Comparison of ENCODE assay signal across 8 mouse cellular contexts in genomic region chr19:21144659-21145283, GRCm38 (mm10).
DNase-seq lines count a peak whose midpoint lies in the region; ATAC-seq and TF ChIP-seq lines count a peak whose summit lies in the region.

No protein-coding gene starts in this region.

- no peaks in the 10 kb centered on the region for H3K36me3 ChIP-seq in heart, adult 2 months (ENCODE audit: control insufficient read depth, insufficient read depth, low read length)
- H3K36me3 ChIP-seq in kidney, postnatal 0 days (ENCODE audit: insufficient read depth, low read length), result no peaks in the 10 kb centered on the region
- H3K36me3 ChIP-seq in stomach, embryonic 14.5 days (ENCODE audit: control insufficient read depth, insufficient read depth, low read length), result no peaks in the 10 kb centered on the region

- H3K4me3 ChIP-seq in heart, adult 2 months, result no peak overlapping the region
- H3K4me3 ChIP-seq in kidney, postnatal 0 days (replicated peaks; ENCODE audit: low read depth, low read length), result no peak overlapping the region
- H3K4me3 ChIP-seq in stomach, embryonic 14.5 days (ENCODE audit: low read depth, low read length), result no peak overlapping the region

- no peak overlapping the region for H3K9ac ChIP-seq in heart, adult 2 months (ENCODE audit: low read depth, low read length)
- H3K9ac ChIP-seq in kidney, postnatal 0 days (ENCODE audit: low read depth, low read length), result no peak overlapping the region
- no peak overlapping the region for H3K9ac ChIP-seq in stomach, embryonic 14.5 days (replicated peaks; ENCODE audit: low read depth, low read length)

- H3K9me3 ChIP-seq in kidney, postnatal 0 days (replicated peaks; ENCODE audit: low read length), result no peaks in the 10 kb centered on the region
- H3K9me3 ChIP-seq in stomach, embryonic 14.5 days (ENCODE audit: control insufficient read depth, low read depth, low read length), result no peaks in the 10 kb centered on the region

- 34% methylated on average over 13 of the region's 13 CpGs for WGBS in heart, adult 2 months
- whole genome bisulfite sequencing in kidney, postnatal 0 days, result 16% methylated on average over 13 of the region's 13 CpGs
- WGBS in stomach, embryonic 14.5 days, result 13% methylated on average over 13 of the region's 13 CpGs

- peak; percentile 65; the same call in 1 of the 2 replicates for TF ChIP-seq EP300 in heart, adult 2 months (IDR thresholded peaks at IDR 0.05; ENCODE audit: insufficient read depth, low read depth, low read length)

- H3K27me3 ChIP-seq in heart, adult 2 months (ENCODE audit: control insufficient read depth, insufficient read depth, low read length), result no peaks in the 10 kb centered on the region
- no peaks in the 10 kb centered on the region for H3K27me3 ChIP-seq in kidney, postnatal 0 days (ENCODE audit: insufficient read depth, low read length)
- no peaks in the 10 kb centered on the region for H3K27me3 ChIP-seq in stomach, embryonic 14.5 days (ENCODE audit: control insufficient read depth, insufficient read depth, low read length)

- H3K79me2 ChIP-seq in heart, adult 2 months (replicated peaks; ENCODE audit: control insufficient read depth, insufficient read depth, low read length), result no peaks in the 10 kb centered on the region

- peaks cover 2% of the 10 kb centered on the region; the same call in 1 of the 2 replicates for H3K4me1 ChIP-seq in heart, adult 2 months (ENCODE audit: control insufficient read depth, insufficient read depth, low read length)
- H3K4me1 ChIP-seq in kidney, postnatal 0 days (replicated peaks; ENCODE audit: insufficient read depth, low read length), result no peaks in the 10 kb centered on the region; the same call in 1 of the 2 replicates
- peaks cover 3% of the 10 kb centered on the region; the same call in 1 of the 2 replicates for H3K4me1 ChIP-seq in stomach, embryonic 14.5 days (ENCODE audit: control insufficient read depth, insufficient read depth, low read length)

- TF ChIP-seq CTCF in heart, adult 2 months (IDR thresholded peaks at IDR 0.05), result no peak
- TF ChIP-seq CTCF in kidney, postnatal 0 days (IDR thresholded peaks at IDR 0.05; ENCODE audit: low read depth), result no peak

- peak overlapping the region; percentile 18; the same call in 1 of the 2 replicates for H3K27ac ChIP-seq in heart, adult 2 months
- peak overlapping the region; percentile 36; the same call in 1 of the 2 replicates for H3K27ac ChIP-seq in kidney, postnatal 0 days
- H3K27ac ChIP-seq in stomach, embryonic 14.5 days (ENCODE audit: low read length), result no peak overlapping the region

- intact Hi-C loops in heart, adult 2 months (cut with DNase I), result loop anchor here (5.0 kb wide), 1 partner anchor 133 kb away; no protein-coding TSS in a partner anchor

- no peak for TF ChIP-seq POLR2A in heart, adult 2 months (IDR thresholded peaks at IDR 0.05; ENCODE audit: insufficient read depth, low read depth, low read length)

- peak; percentile 26 to 53 for DNase-seq in heart, adult 2 months
- peak; percentile 89 for DNase-seq in kidney, postnatal 0 days (ENCODE audit: low spot score)
- no peak for DNase-seq in left cerebral cortex, adult 8-10 months (ENCODE audit: low spot score in 2 of 2)
- DNase-seq in cerebellum, adult 11 months, result no peak

- ATAC-seq in CD4-positive, CD25-positive, alpha-beta regulatory T cell, adult 4 months, result peak; percentile 97
- peak; percentile 99 for ATAC-seq in activated CD4-positive, CD25-positive, alpha-beta regulatory T cell, adult 4 months
- ATAC-seq in kidney, postnatal 0 days (replicated peaks; ENCODE audit: low FRiP score, low read depth), result peak; percentile 82
- ATAC-seq in megakaryocyte, adult 5-6 weeks (ENCODE audit: poor library complexity, severe bottlenecking), result peak; percentile 99
- ATAC-seq in stomach, embryonic 14.5 days (ENCODE audit: insufficient number of reproducible peaks, insufficient read depth, low FRiP score, low read depth), result peak; percentile 85

- H3K4me2 ChIP-seq in kidney, postnatal 0 days (ENCODE audit: low read length), result peak overlapping the region; percentile 32; the same call in 1 of the 2 replicates
- 0 out of 2 replicates have a peak overlapping the region, but pooled peaks have one; percentile 1 for H3K4me2 ChIP-seq in stomach, embryonic 14.5 days (replicated peaks; ENCODE audit: low read depth, low read length)

Comparison
In these comparisons a context has a peak if more than half of its experiments do, and no peak if none do; other contexts are left out.
1. DNase-seq: peak in heart, adult 2 months (2 of 2) and kidney, postnatal 0 days (single experiment); none in left cerebral cortex, adult 8-10 months (0 of 2) and cerebellum, adult 11 months (single experiment).
2. Peak in every context shown above with its lines, with median percentiles within 50 percentile points of each other: ATAC-seq.